Mouse (Mus musculus): ENCODE data around the gene Prr5l.
"Not testable (repeated sequence)": the region's sequence is repeated elsewhere in the genome, so short reads cannot be mapped to it uniquely, and the experiment has no call there.

Gene Prr5l

GRCm38 (mm10) chr2:101762955-101763386 lies 119.9 kb downstream of the Prr5l start:
- no peak for DNase-seq (ENCODE audit: low read depth, low spot score)

- no peak for DNase-seq (ENCODE audit: low read depth, low spot score)
These were observed 120.4 kb downstream of the Prr5l start for GRCm38 (mm10) chr2:101762405-101762804.

DNA sequence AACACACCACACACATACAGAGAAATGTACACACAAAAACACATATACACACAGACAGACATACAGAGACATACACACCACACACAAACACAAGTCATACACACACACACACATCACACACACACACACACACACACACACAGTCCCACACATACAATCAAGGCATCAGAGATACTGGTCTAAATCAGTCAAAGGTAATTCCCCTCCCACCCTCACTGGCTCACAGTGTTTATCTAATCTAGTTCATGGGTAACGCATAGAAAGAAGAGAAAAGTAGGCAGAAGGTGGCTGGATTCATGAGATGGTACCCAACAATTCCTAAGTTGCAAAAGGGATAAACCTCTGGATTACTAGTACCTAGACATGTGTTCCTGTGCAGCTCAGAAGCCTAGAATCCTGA lies 120.9 kb downstream of the Prr5l start:
- DNase-seq (ENCODE audit: low read depth, low spot score) = no peak

DNA sequence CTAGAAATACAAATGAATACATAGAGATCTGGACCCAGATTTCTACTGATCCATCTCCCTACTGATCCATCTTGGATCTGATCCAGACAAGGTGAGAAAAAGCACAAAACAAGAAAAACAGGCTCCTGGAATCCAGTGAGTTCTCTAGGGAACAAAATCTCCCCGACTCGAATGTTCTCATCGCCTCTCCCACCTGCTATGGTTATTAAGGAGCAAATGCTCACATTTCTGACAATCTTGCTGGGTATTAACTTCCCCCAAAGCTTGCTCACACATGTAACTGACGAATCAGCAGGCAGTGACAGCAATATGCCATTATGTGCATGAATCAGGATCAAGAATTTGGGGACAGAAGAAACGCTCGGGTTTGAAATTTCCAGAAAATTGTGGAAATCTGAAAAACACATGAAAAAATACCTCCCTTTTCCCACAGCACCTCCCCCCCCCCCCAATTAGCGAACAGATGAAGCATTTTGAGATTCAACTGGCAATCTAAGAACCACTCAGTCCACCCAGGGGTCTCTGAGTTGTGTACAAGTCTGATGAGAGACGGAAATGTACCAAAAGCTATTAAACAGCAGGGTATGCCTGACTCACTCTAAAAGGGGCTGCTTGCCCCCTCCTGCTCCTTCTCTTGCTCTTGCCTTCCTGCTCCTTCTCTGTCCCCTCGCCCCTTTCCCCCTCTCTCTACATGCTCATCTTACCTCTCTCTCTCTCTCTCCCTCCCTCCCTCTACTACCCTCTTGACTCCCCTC lies 123.1 kb downstream of the Prr5l start:
- no peak for DNase-seq (ENCODE audit: low read depth, low spot score)

- no peak for DNase-seq (ENCODE audit: low read depth, low spot score)
These were observed 125.0 kb downstream of the Prr5l start for GRCm38 (mm10) chr2:101757806-101758205.

DNA sequence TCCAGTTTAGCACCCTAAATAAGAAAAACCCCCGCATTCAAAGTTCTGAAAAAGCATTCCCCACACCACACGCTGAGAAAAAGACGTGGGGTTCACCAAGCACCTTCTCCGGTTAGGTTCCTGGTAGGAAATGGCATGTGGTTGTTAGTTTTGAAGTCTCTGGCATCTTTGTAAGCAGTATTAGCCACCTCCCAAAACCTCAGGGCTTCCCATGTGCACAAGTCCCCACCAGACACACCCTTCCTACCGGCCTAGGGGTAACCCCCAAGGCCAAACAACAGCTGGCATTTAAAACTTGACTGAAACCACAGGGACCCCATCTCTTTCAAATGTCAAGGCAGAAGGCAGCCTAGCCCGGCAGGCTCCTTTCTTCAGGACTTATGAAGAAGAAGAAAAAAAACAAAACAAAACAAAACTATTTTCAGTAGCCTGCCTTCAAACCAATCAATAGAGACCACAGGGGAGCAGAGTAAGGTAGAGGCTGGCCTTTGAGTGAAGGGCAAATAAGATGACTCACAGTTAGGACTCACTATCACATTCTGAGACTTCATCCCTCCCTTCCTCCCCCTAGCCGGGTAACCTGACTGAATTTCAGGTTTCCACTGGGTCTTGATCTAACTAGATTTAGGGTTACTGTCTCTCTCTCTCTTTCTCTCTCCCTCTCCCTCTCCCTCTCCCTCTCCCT lies 126.6 kb downstream of the Prr5l start:
- no peak for DNase-seq (ENCODE audit: low read depth, low spot score)

GRCm38 (mm10) chr2:101754939-101755555 lies 127.8 kb downstream of the Prr5l start:
- no peak for DNase-seq (ENCODE audit: low read depth, low spot score)

GRCm38 (mm10) chr2:101754428-101754827 lies 128.4 kb downstream of the Prr5l start:
- no peak for DNase-seq (ENCODE audit: low read depth, low spot score)

- no peak for DNase-seq (ENCODE audit: low read depth, low spot score)
These were observed 129.8 kb downstream of the Prr5l start for GRCm38 (mm10) chr2:101752979-101753378.

DNA sequence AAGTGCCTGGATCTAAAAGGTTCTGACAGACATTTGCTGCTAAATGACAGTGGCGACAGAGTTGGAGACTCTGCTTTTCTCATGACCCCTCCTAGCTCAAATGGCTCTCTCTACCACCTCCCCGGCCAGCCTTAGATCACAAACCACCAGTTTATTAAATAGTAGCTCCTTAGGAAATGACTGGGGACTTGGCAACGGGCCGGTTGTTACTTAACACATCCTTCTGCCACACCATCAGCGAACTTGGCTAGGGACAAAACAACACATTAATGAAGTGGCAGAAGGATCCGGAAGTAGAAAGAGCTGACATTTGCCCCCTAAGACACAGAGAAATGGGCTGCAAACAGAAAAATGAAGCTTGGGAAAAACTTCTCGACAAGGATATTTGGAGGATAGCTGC lies 130.4 kb downstream of the Prr5l start:
- no peak for DNase-seq (ENCODE audit: low read depth, low spot score)

DNA sequence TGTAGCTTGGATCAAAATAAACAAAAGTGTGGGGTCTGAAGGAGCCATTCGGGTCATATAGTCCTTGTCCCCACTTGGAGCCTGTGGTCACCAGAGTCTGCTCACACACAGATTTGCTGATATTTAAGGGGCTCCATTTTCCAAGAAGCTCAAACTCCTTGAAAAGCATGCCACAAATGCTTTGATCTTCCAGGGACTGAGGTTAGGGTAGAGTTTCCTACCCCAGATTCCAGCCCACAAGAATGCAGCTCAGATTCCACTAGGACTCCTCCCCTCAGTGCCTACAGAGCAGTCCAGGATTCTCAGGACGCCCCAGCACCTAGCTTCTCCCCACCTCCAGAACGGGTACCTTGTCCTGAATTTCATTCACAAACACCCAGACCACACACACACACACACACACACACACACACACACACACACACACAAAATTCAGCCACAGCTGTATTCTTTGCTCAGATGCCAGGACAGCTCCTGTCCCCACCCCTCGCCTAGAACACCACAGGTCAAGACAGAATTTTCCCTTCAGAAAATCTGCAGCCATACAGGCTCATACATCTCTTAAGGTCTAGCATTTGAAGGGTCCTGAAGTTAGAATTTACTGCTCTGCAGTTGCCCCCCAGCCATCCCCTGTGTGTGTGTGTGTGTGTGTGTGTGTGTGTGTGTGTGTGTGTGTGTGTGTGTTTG lies 131.4 kb downstream of the Prr5l start:
- DNase-seq (ENCODE audit: low read depth, low spot score) = peak; percentile 68

DNA sequence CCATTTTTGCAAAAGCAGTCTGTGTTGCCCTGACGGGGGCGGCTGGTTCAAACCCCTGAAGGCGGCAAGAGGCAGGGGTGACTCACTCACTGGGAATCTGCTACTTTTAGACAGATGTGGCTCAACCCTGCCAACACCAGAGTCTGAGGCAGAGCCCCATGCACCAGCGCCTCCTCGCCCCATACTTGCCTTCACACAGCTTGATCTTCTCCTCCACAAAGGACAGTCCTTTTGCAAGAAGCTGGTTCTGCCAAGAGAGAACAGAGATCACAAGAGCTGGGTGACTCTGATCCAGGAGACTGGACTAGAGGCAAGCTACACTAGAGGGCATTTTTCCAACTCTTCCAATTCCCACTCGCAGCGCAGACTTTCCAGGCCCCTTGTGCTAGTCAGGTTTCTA lies 136.3 kb downstream of the Prr5l start:
- DNase-seq (ENCODE audit: low read depth, low spot score) = no peak

GRCm38 (mm10) chr2:101745656-101746055 lies 137.2 kb downstream of the Prr5l start:
- DNase-seq (ENCODE audit: low read depth, low spot score) = not testable (repeated sequence)

GRCm38 (mm10) chr2:101742072-101742860 lies 140.6 kb downstream of the Prr5l start:
- no peak for DNase-seq (ENCODE audit: low read depth, low spot score)

GRCm38 (mm10) chr2:101741653-101742052 lies 141.2 kb downstream of the Prr5l start:
- DNase-seq (ENCODE audit: low read depth, low spot score) = no peak

DNA sequence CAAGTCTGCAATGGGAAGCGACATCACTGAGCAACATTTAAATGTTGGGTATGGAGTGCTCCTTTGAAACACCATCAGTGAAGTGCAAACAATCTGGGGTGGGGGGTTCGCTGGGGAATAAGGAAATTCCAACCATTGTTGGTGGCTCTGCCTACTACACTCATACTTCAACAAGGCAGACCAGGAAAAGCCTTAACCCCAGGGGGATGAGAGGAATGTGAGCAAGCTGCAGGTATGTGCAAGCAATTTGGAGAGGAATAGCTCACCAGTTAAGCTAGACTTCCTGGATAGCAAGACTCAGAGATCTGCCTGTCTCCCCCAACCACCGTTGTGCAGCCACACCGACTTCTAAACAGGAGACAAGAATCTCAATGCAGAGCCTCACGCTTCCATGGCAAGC lies 142.9 kb downstream of the Prr5l start:
- DNase-seq (ENCODE audit: low read depth, low spot score) = peak; percentile 44

- DNase-seq (ENCODE audit: low read depth, low spot score) = no peak
These were observed 149.3 kb downstream of the Prr5l start for GRCm38 (mm10) chr2:101733564-101733963.

GRCm38 (mm10) chr2:101732777-101733210 lies 150.0 kb downstream of the Prr5l start:
- no peak for DNase-seq (ENCODE audit: low read depth, low spot score)

- DNase-seq (ENCODE audit: low read depth, low spot score) = no peak
These were observed 151.9 kb downstream of the Prr5l start for GRCm38 (mm10) chr2:101730972-101731371.

- no peak for DNase-seq (ENCODE audit: low read depth, low spot score)
These were observed 153.4 kb downstream of the Prr5l start for GRCm38 (mm10) chr2:101729472-101729871.

- no peak for DNase-seq (ENCODE audit: low read depth, low spot score)
These were observed 155.0 kb downstream of the Prr5l start for GRCm38 (mm10) chr2:101727787-101728186.
